Mouse (Mus musculus) adrenal gland, postnatal 25 days (tissue): ENCODE measurements at regions not wholly inside any gene's neighbourhood (a gene's known extent, or its start where the extent isn't known, plus 50 kb on each side); places are given as distances from the start of the nearest gene placed in this dataset.

Source experiments
- DNase-seq: peaks from one replicate; pipeline ENCODE4 v3.0.0; 2021; ENCODE audit warnings: mixed read lengths

DNA sequence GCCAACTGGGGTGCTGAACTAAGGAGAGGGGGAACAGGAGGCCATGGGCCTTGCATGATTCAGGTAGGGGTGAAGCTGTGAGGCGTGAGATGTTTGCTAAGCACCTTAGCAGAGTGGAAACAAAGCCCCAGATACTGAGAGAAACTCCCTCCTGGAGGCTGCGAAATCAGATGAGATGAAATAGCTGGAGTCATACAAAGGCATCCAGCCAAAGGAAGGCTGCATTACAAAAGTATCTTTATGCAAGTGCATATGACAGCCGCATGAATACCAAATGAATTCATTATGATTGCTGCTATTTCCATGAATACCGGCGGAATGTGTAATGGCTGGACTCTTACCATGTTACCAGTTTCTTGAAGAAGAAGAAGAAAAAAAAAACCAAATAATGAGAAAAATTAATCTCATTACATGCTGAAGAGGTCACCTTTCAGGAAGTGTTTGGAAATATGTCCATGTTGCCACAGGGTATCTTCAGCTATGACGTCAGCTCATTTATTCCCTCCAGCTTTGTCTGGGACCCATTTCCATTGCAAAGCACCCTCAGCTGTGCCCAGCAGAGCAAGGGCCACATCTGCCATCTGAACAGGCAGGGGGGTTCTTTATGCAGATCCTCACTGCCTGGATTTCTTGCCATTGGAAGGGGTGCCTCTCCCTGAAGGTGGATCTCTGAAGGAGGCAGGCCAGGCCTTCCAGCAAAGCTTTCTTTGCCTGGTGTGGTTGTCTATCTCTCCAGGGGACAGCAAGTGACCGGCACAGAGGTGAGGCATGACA, 551.7 kb upstream of the Mki67 start:
- no peak for DNase-seq

- no peak for DNase-seq
These were observed 559.5 kb upstream of the Mki67 start for GRCm38 (mm10) chr7:136275651-136276050.

GRCm38 (mm10) chr7:136283770-136284169, 567.6 kb upstream of the Mki67 start:
- no peak for DNase-seq

GRCm38 (mm10) chr7:136285606-136286005, 569.4 kb upstream of the Mki67 start:
- DNase-seq, result no peak

GRCm38 (mm10) chr7:136293536-136294145, 577.5 kb upstream of the Mki67 start:
- DNase-seq, result peak; percentile 45

GRCm38 (mm10) chr7:136294445-136294844, 578.3 kb upstream of the Mki67 start:
- peak; percentile 9 for DNase-seq

DNA sequence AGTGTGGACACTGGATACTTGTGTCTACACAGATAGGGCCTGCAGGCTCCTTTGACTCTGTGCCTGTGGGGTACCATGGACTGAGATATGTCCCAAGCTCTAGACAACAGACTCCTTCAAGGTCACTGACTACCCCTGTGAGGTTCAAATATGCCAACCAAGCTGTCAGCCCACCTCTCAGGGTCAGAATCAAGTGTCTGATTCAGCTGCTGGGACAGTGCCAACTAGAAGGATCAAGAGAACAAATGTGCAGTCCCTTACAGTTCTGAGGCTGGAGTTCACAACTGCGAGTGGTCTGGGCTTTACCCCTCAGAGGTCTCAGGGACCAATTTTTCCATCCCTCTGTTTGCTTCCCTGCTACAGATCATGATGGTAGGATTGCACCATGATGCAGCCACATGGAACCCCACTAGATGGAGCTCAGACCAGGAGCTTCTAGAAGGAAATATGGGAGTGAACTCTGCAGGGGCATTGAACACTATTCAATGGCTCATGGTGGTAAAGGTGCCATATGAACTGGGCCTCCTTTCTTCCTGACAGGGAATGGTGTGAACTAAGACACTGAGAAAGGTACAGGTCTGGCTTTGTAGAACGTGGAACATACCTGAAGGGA, 581.8 kb upstream of the Mki67 start:
- peak; percentile 43 for DNase-seq

GRCm38 (mm10) chr7:136306137-136306536, 588.3 kb upstream of the Mgmt start:
- DNase-seq, result no peak

GRCm38 (mm10) chr7:136308765-136309164, 585.6 kb upstream of the Mgmt start:
- DNase-seq, result no peak

GRCm38 (mm10) chr7:136327281-136327680, 567.1 kb upstream of the Mgmt start:
- no peak for DNase-seq

DNA sequence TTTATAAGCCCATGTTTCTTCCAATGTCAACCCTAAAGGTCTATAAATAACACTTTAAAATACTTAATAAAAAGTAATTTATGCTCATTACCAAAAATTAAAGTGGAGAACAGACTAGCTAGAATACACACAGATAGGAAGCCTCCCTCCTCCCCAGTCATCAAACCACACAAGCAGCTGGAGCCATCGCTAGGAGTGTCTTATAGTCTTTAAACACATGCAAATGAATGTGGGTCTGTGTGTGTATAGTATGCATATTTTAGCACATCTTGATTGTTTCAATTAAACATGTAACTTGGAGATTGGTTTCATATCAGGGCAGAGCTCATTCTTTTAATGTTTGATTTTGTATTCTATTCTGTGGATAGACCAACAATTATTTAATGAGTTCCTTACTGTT, 564.0 kb upstream of the Mgmt start:
- DNase-seq, result no peak

DNA sequence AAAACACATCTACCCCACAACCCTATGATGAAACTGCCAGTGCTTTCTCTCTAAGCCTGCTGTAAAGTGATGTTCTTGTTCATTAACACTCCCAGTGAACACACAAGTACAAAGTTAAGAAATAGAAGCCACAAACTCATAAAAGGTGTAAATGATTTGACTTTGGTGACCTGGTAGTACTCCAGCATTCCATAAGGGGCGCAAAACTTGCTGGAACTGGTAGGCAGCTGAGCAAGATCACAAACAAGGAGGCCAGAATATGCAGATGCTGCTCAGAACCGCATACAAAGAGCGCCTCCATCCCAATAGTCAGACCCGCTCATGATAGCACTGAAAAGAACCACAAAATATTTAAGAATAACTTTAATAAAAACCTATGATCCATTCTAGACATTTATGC, 561.6 kb upstream of the Mgmt start:
- no peak for DNase-seq

- no peak for DNase-seq
These were observed 552.7 kb upstream of the Mgmt start for GRCm38 (mm10) chr7:136341599-136342210.

GRCm38 (mm10) chr7:136342211-136342799, 552.1 kb upstream of the Mgmt start:
- no peak for DNase-seq

DNA sequence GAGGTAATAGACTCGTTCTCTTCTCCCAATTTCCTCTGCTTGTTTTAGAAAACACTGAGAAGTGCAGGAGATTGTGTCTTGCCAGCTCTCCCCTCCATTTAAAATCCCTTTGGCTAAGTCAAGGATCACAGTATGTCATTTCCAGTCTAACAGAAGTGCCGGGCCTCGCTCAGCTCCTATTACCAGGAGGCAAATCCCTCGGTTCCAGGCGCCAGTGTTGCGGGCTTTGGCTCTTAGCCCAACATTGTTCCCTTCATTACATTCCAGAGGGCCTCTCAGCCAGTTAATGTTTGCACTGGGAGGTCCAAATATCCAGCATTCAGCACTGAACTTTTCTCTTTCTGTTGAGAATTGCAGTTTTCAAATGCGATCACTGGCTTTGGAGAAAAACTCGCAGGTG, 551.6 kb upstream of the Mgmt start:
- DNase-seq, result no peak

GRCm38 (mm10) chr7:136343494-136343893, 550.9 kb upstream of the Mgmt start:
- DNase-seq, result no peak

DNA sequence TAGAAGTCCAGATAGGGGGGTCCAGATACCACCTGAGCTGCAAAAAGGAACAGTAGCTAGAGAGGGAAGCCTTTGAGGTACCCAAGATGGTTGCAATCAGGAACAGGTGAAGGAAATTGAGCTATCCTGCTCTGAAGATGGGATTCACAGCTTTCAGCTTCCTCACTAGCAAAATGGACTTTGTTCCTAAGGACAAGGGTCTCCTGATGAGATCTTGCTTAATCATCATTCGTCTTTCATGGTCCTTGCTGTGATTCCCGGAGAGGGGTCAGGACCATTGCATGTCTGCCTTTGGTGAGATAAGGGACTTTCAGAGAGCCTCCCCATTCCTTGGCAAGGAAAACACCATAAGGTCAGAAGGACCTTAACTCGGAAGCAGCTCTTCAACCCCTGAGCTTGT, 549.4 kb upstream of the Mgmt start:
- no peak for DNase-seq

- no peak for DNase-seq
These were observed 547.9 kb upstream of the Mgmt start for GRCm38 (mm10) chr7:136346531-136346930.

GRCm38 (mm10) chr7:136348309-136348708, 546.1 kb upstream of the Mgmt start:
- DNase-seq, result no peak

- DNase-seq, result no peak
These were observed 544.8 kb upstream of the Mgmt start for GRCm38 (mm10) chr7:136349651-136350050.

DNA sequence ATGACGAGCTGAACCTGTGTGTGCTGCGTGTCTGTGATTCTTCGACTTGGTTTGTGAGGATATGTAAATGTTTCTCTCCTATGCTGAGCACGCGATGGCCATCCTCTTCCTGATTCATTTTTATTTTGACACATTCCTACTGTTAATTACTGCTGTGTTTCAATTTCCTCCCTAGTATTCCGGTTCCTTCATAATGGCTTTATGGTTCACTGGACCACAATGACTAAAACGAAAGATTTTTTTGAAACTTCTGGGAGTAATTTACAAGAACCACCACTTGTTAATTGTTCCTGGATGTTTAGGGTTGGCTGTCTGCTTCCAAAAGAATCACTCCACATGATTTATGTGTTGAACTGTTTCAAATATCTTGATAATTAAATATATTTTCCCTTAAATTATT, 537.4 kb upstream of the Mgmt start:
- DNase-seq, result no peak

DNA sequence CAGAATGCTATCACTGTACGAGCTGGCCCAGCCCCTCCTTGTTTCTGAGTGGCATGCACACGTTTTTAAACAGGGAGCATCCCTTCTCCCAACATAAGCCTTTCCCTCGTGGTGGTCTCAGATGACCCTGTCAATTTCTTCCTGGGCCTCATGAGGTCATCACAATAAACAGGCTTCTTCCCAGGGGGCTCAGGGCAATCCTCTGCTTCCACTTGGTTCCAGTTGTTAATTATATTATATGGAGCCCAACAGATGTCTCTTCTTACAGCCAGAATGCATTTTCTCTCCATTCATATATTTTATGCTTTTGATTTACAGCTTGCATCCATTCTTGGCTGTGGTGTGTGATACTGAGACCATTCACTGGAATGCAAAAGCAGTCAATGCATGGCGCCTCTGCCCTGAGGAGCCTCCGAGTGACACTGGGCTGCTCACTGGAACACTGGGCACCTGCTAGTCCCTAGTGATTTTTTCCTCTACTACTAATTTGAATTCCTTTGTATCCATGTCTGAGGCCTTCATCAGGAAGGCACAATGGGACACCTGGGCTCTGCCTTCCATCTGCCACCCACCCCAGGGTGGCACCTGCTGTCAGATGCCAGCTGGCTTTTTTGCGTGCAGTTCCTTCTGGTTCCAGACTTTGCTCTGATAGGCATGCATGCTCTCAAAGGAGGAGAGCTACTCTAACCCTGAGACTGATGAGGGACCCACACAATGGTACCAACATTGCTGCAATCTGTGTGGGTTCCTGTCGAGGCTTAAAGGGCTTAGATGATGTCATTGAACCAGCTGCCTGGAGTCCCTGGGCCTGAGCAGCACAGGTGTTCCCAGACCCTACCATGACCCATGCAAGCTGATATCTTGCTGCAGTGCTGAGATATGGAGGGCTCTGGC, 528.8 kb upstream of the Mgmt start:
- DNase-seq, result no peak
